Mouse (Mus musculus) spleen, adult 2 months (tissue): ENCODE measurements around the gene Isyna1.

Experiments
- CTCF ChIP-seq: fragments of 200-500 bp; IDR thresholded peaks from 2 replicates; pipeline ENCODE4 v1.5.1; 2011; ENCODE audit warnings: mild to moderate bottlenecking, inconsistent platforms; ENCODE audit not compliant: insufficient read depth, insufficient read length, insufficient replicate concordance; ENCODE audit errors: extremely low read depth
- POLR2A ChIP-seq: fragments of 200-500 bp; IDR thresholded peaks from 2 replicates; pipeline ENCODE4 v1.6.1; 2011; ENCODE audit warnings: low read depth, low read length, inconsistent platforms

DNA sequence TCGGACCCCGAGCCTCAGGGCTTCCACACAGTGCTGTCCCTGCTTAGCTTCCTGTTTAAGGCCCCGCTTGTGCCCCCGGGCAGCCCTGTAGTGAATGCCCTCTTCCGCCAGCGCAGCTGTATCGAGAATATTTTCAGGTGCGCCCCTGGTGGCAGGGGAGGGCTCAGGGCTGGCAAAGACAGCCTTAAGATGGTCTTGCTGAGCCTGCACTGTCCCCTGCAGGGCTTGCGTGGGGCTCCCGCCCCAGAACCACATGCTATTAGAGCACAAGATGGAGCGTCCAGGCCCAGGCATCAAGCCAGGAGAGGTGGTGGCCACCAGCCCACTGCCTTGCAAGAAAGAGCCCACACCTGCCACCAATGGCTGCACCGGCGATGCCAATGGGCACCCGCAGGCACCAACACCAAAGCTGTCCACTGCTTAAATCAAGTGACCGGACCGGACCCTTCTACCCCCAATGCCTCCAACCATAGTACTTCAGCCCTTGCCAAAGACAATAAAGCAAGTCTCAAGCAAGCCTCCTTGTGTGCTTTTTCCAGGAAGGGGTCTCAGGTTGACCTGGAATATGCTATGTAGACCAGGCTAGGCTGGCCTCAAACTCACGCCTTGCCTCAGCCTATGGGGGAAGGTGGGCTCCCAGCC, 2.7 kb downstream of the Isyna1 start:
- TF ChIP-seq CTCF (no peak), POLR2A (no peak)
